Mouse (Mus musculus) neural tube, embryonic 13.5 days (tissue): ENCODE results near the gene Pola1. TPM values are rescaled to one million over a fixed set of nuclear protein-coding genes. Genes with fewer than 3 reads are reported as not detected.
"Not testable (repeated sequence)": the region's sequence is repeated elsewhere in the genome, so short reads cannot be mapped to it uniquely, and the experiment has no call there.

Experiments used
- ATAC-seq: fragments of 200-750 bp; cut with Nextera tagmentation; 2 replicates; pipeline ENCODE4 v1.8.0; 2017; ENCODE audit warnings: low read depth, mild to moderate bottlenecking, moderate TSS enrichment, moderate library complexity
- H3K27ac ChIP-seq: fragments of 300-500 bp; sonication (generic); replicated peaks from 2 replicates; pipeline ENCODE4 v1.5.1; 2015; ENCODE audit warnings: moderate library complexity, mild to moderate bottlenecking, inconsistent platforms
- H3K27me3 ChIP-seq: fragments of 300-500 bp; sonication (generic); 2 replicates; pipeline ENCODE4 v1.6.1; 2015; ENCODE audit warnings: mild to moderate bottlenecking, inconsistent platforms
- H3K36me3 ChIP-seq: fragments of 300-500 bp; sonication (generic); 2 replicates; pipeline ENCODE4 v1.6.1; 2015; ENCODE audit warnings: mild to moderate bottlenecking, inconsistent platforms
- H3K4me1 ChIP-seq: fragments of 300-500 bp; sonication (generic); replicated peaks from 2 replicates; pipeline ENCODE4 v1.6.1; 2015; ENCODE audit warnings: inconsistent platforms
- H3K4me2 ChIP-seq: fragments of 300-500 bp; sonication (generic); 2 replicates; pipeline ENCODE4 v1.6.1; 2015; ENCODE audit warnings: inconsistent platforms, mild to moderate bottlenecking, moderate library complexity
- H3K4me3 ChIP-seq: fragments of 300-500 bp; sonication (generic); 2 replicates; pipeline ENCODE4 v1.5.1; 2015; ENCODE audit warnings: mild to moderate bottlenecking, inconsistent platforms
- H3K9ac ChIP-seq: fragments of 300-500 bp; sonication (generic); 2 replicates; pipeline ENCODE4 v1.6.1; 2015; ENCODE audit warnings: moderate library complexity, mild to moderate bottlenecking, inconsistent platforms
- H3K9me3 ChIP-seq: fragments of 300-500 bp; sonication (generic); 2 replicates; pipeline ENCODE4 v1.6.1; 2016; ENCODE audit warnings: inconsistent platforms
- WGBS: fragments of 180-500 bp; shearing (Covaris S2); methylation state at CpG from one replicate; pipeline ENCODE4 v1.1.7; 2015; 5-methylcytosine and 5-hydroxymethylcytosine counted together
- polyA plus RNA-seq: library from polyadenylated mRNA; unstranded; fragments of >200 nt; fragmentation: Nextera tagmentation; extraction: Ambion mirVana; gene quantifications from 2 replicates; pipeline ENCODE4 v1.2.1, GENCODE M21; 2015

Pola1 gene
- polyA plus RNA-seq, 1 experiment from 2014 or later: 4.4 TPM

GRCm38 (mm10) chrX:93400871-93401270, 231.1 kb downstream of the Pola1 start:
- not testable (repeated sequence) for H3K4me1 ChIP-seq, ATAC-seq, H3K27me3 ChIP-seq, H3K27ac ChIP-seq, H3K4me3 ChIP-seq, H3K9me3 ChIP-seq, H3K9ac ChIP-seq, H3K4me2 ChIP-seq, H3K36me3 ChIP-seq

DNA sequence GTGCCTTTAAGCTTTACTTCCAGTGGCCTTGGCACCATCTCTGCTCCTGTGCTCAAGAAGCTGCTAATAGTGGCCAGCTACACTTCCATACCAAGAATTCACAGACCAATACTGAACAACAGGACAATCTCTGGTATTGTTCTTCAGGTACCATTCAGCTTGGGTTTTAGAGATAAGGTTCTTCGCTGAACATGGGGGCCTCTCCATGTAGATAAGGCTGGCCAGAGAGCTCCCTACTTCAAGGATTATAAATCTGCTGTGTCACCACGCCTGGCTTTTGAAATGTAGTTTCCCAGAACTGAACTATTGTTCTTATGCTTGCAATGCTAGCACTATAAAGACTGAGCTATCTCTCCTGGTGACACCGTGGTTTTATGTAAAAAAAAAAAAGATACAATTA, 234.9 kb downstream of the Pola1 start:
- Histone ChIP-seq H3K27me3 (no peaks in the 10 kb centered on the region), H3K9ac (no peak overlapping the region), H3K27ac (no peak overlapping the region), H3K9me3 (no peaks in the 10 kb centered on the region), H3K4me2 (no peak overlapping the region), H3K4me1 (no peaks in the 10 kb centered on the region), H3K36me3 (no peaks in the 10 kb centered on the region), H3K4me3 (no peak overlapping the region)
- no peak for ATAC-seq
- 78% methylated on average over 3 of the region's 3 CpGs for WGBS

DNA sequence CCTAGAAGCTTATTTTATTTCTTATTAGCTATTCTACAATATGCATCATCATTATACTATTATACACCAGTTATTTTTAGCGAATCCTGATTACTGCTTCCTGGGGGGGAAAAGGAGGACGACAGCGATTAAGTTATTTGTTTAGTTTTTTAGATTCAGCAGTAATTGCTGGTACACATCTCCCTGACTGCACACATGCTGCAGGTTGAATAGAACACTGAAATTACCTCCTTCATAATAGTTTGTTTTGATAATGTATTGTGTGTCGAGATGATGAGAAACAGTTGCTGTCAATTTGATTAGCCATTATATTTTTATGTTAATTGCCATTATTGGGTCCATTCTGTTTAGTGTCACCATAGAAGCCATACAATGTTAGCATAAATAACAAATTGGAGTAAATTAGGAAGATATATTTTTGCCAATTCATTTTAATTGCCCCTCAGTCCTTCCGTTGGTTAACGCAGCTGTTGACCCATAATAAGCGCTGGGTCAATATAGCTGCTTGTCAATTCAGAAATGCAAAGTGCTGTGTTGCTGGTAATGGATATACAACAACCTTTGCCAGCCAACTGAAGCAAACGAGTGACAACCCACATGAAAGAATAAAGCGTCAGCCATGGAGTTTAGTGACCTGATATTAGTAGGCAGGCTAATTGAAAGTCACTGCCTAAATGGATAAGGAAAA, 254.5 kb downstream of the Pola1 start:
- Histone ChIP-seq H3K9me3 (no peaks in the 10 kb centered on the region), H3K9ac (no peak overlapping the region), H3K27me3 (no peaks in the 10 kb centered on the region), H3K4me1 (no peaks in the 10 kb centered on the region), H3K4me2 (no peak overlapping the region), H3K4me3 (no peak overlapping the region), H3K36me3 (no peaks in the 10 kb centered on the region), H3K27ac (no peak overlapping the region)
- ATAC-seq: no peak
- WGBS: 69% methylated on average over 9 of the region's 9 CpGs

GRCm38 (mm10) chrX:93373503-93373902, 258.5 kb downstream of the Pola1 start:
- no peaks in the 10 kb centered on the region for H3K36me3 ChIP-seq
- H3K9ac ChIP-seq: no peak overlapping the region

DNA sequence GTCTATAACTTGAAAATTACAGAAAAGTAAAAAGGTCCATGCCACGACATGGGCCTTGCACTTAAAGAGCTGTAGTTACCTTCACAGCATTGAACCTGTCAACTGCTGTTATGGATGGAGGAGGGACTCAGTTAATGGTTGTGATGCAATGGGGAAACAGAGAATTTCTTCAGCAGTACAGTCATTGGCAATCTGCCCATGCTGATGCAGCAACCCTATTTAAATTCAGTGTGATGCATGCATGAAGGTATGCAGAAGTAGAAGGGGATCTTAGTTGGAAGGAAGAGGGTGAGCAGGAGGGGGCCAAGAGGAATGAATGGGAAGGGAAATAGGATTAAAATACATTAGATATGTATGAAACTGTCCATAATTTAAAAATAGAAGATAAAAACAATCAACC, 262.2 kb downstream of the Pola1 start:
- no peaks in the 10 kb centered on the region for H3K27me3 ChIP-seq
- no peaks in the 10 kb centered on the region for H3K36me3 ChIP-seq
- 67% methylated on average over 1 of the region's 1 CpGs for WGBS
- H3K4me2 ChIP-seq: no peak overlapping the region
- H3K9me3 ChIP-seq: no peaks in the 10 kb centered on the region
- no peak overlapping the region for H3K4me3 ChIP-seq
- no peak overlapping the region for H3K27ac ChIP-seq
- ATAC-seq: no peak
- H3K9ac ChIP-seq: no peak overlapping the region
- H3K4me1 ChIP-seq: no peaks in the 10 kb centered on the region

More at GRCm38 (mm10) chrX:93373503-93373902, 258.5 kb downstream of the Pola1 start:
- Histone ChIP-seq H3K4me3 (no peak overlapping the region), H3K27me3 (no peaks in the 10 kb centered on the region), H3K4me1 (no peaks in the 10 kb centered on the region), H3K9me3 (no peaks in the 10 kb centered on the region), H3K27ac (no peak overlapping the region), H3K4me2 (no peak overlapping the region)
- no peak for ATAC-seq
- 68% methylated on average over 1 of the region's 1 CpGs for WGBS

- Histone ChIP-seq H3K27ac (no peak overlapping the region), H3K4me3 (no peak overlapping the region), H3K36me3 (no peaks in the 10 kb centered on the region), H3K4me2 (no peak overlapping the region), H3K9me3 (no peaks in the 10 kb centered on the region), H3K9ac (no peak overlapping the region), H3K4me1 (no peaks in the 10 kb centered on the region), H3K27me3 (no peaks in the 10 kb centered on the region)
- no peak for ATAC-seq
- WGBS: 89% methylated on average over 3 of the region's 3 CpGs
Measured at GRCm38 (mm10) chrX:93368211-93368610, 263.7 kb downstream of the Pola1 start.

DNA sequence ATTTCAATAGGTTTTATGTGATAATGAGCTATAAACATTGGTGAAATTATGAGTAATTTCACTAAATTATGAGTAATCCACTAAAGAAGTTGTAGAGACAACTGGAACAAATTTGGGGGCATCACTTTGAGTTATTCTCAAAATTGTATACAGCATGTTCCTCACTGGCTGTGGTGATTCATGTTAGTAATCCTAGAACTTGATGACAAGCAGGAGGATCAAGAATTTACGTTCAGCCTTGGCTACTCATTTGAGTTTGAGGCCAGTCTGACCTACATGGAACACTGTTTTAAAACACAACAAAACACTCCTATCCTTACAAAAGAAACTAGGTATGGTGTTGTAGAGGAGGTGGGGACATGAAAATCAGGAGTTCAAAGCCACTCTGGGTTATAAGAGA, 310.6 kb downstream of the Pola1 start:
- H3K9ac ChIP-seq: no peak overlapping the region
- no peak for ATAC-seq
- H3K9me3 ChIP-seq: no peaks in the 10 kb centered on the region
- 88% methylated on average over 1 of the region's 1 CpGs for WGBS
- no peak overlapping the region for H3K27ac ChIP-seq
- no peaks in the 10 kb centered on the region for H3K4me1 ChIP-seq
- H3K4me2 ChIP-seq: no peak overlapping the region
- no peaks in the 10 kb centered on the region for H3K36me3 ChIP-seq
- no peak overlapping the region for H3K4me3 ChIP-seq
- no peaks in the 10 kb centered on the region for H3K27me3 ChIP-seq

GRCm38 (mm10) chrX:93319979-93320378, 312.0 kb downstream of the Pola1 start:
- WGBS: 93% methylated on average over 2 of the region's 2 CpGs
- Histone ChIP-seq H3K27me3 (no peaks in the 10 kb centered on the region), H3K4me2 (no peak overlapping the region), H3K4me3 (no peak overlapping the region), H3K9ac (no peak overlapping the region), H3K9me3 (no peaks in the 10 kb centered on the region), H3K27ac (no peak overlapping the region), H3K4me1 (no peaks in the 10 kb centered on the region), H3K36me3 (no peaks in the 10 kb centered on the region)
- ATAC-seq: no peak

DNA sequence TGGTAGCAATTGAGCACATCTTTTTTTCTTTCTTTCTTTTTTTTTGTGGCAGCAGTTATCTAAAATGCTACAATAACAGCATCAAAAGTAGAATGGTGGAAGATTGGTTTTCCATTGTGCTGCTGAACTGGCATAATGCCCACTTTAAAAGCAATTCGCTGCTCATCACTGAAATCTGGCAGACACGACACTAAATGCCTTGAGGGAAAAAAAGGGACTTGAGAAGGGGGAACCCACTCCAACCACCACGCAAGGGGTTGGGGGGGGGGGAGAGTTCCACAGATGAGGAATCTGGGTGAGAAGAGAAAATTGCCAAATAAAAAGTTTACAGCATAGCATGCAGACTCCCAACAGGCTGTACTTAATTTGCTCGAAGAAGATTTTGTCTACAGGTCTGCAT, 314.4 kb downstream of the Pola1 start:
- Histone ChIP-seq H3K4me3 (no peak overlapping the region), H3K4me2 (no peak overlapping the region), H3K4me1 (no peaks in the 10 kb centered on the region), H3K27me3 (no peaks in the 10 kb centered on the region), H3K9me3 (no peaks in the 10 kb centered on the region), H3K9ac (no peak overlapping the region), H3K27ac (no peak overlapping the region), H3K36me3 (no peaks in the 10 kb centered on the region)
- no peak for ATAC-seq
- WGBS: 52% methylated on average over 4 of the region's 4 CpGs

DNA sequence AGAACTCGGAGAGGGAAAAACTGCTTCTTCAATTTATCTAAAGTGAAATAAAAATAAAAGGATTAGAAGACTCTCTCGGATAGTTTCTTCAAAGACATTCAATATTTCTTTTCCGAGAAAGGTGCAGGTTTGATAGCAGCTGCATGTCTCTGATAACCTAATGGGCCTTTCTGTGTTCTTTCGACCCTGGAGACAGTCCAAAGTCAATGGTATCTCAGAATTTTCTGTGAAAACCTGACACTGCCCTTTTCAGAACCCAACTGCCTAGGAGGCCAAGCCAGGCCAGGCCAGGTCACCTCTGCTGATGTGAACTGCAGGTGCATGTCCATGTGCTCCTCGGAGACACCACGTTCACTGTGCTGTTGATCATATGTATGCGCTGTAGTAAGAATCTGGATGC, 326.2 kb downstream of the Pola1 start:
- H3K36me3 ChIP-seq: no peaks in the 10 kb centered on the region
- no peak overlapping the region for H3K4me3 ChIP-seq

GRCm38 (mm10) chrX:93301798-93302197, 330.2 kb downstream of the Pola1 start:
- Histone ChIP-seq H3K9me3 (no peaks in the 10 kb centered on the region), H3K27ac (no peak overlapping the region), H3K36me3 (no peaks in the 10 kb centered on the region), H3K27me3 (peaks cover 72% of the 10 kb centered on the region), H3K9ac (no peak overlapping the region), H3K4me1 (peaks cover 10% of the 10 kb centered on the region), H3K4me3 (no peak overlapping the region), H3K4me2 (no peak overlapping the region)
- ATAC-seq: no peak
- 9% methylated on average over 7 of the region's 7 CpGs for WGBS

More for the DNA sequence above, 326.2 kb downstream of the Pola1 start:
- no peak for ATAC-seq
- H3K9ac ChIP-seq: no peak overlapping the region
- no peaks in the 10 kb centered on the region for H3K4me1 ChIP-seq
- H3K9me3 ChIP-seq: no peaks in the 10 kb centered on the region
- 89% methylated on average over 7 of the region's 7 CpGs for WGBS
- peaks cover 41% of the 10 kb centered on the region for H3K27me3 ChIP-seq
- no peak overlapping the region for H3K27ac ChIP-seq
- no peak overlapping the region for H3K4me2 ChIP-seq

DNA sequence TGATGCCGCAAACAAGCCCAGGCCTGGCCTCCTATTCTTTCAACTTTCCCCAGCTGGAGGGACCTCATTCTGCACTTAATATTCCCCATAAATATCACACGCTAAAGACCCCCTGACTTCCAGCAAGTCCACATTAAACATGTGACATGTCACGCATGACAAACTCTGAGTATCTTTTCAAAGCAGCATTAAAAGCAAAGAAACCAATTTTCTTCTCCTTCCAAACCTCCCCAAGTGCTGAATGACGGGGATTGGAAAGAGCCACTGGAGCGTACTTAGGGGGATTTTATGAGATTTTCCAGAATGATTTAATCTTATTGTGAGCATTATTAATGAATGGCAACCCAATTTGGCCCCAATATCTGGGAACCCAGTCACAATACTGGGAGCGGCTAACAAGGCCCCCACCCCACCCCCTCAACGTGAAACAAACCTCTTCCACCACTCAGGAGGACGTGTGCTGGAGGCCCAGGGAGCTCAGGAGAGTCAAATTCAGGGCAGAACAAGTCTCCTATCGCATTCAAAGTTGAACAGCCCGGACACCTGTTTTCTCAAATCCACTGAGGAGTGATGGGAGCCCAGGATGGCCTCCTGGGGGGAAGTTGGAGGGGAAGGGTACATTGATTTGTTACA, 331.7 kb downstream of the Pola1 start:
- WGBS: 16% methylated on average over 10 of the region's 10 CpGs
- H3K36me3 ChIP-seq: no peaks in the 10 kb centered on the region
- no peak overlapping the region for H3K27ac ChIP-seq
- no peak overlapping the region for H3K4me3 ChIP-seq
- ATAC-seq: no peak
- H3K4me2 ChIP-seq: no peak overlapping the region
- H3K9ac ChIP-seq: no peak overlapping the region
- H3K9me3 ChIP-seq: no peaks in the 10 kb centered on the region
- peaks cover 86% of the 10 kb centered on the region for H3K27me3 ChIP-seq
- H3K4me1 ChIP-seq: peaks cover 11% of the 10 kb centered on the region

- no peaks in the 10 kb centered on the region for H3K36me3 ChIP-seq
- H3K9me3 ChIP-seq: no peaks in the 10 kb centered on the region
- H3K4me2 ChIP-seq: no peak overlapping the region
- no peak overlapping the region for H3K27ac ChIP-seq
- WGBS: 16% methylated on average over 6 of the region's 6 CpGs
- peaks cover 91% of the 10 kb centered on the region for H3K27me3 ChIP-seq
- no peak overlapping the region for H3K4me3 ChIP-seq
- no peak for ATAC-seq
- no peak overlapping the region for H3K9ac ChIP-seq
- H3K4me1 ChIP-seq: peaks cover 11% of the 10 kb centered on the region
Measured at GRCm38 (mm10) chrX:93299771-93300170, 332.2 kb downstream of the Pola1 start.
